In the genomic region with DNA sequence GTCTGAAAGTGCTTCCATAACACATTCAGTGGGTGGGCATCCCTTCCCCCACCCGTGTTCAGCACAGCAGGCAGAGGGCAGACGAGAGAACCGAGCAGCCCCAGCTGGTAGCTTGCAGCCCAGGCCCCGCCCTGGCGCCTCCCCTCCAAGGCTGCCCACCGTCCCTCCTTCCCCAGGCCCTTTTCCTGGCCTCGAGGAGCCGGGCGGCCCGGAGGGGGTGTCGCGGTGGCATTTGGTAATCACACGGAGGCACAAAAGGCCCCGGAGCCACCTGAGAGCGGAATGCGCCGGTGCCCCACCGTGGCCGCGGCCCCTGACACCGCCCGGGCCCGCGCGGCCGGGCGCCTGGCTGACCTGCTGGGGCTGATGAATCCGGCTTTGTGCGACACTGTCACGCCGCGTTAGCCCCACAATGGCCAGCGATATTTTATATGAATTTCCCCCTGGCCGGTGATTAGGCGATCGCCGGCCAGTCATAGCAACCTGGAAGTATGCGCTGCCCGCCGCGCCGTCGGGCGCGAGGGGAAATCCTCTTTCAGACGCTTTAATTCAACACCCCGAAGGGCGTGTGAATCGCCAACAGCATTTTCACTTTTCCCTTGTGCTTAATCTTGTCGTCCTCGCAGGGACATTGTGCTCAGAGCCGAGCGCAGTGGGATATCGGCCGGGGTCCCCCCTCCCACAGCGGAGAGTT, we compare ENCODE assay signal across 7 mouse cellular contexts. TPM values are rescaled to one million over a fixed set of nuclear protein-coding genes. Genes with fewer than 3 reads are reported as not detected.
A peak's percentile ranks its signal among the peaks of the same experiment; 100 is the strongest.
DNase-seq lines count a peak whose midpoint lies in the region; ATAC-seq and TF ChIP-seq lines count a peak whose summit lies in the region.

No protein-coding gene starts in this region.

- peak overlapping the region; percentile 77 for H3K4me3 ChIP-seq in E14TG2a.4 (replicated peaks; ENCODE audit: low read length)
- peak overlapping the region; percentile 50 to 65 for H3K4me3 ChIP-seq in ES-E14 (ENCODE audit: insufficient read depth in 1 of 2, low read depth in 1 of 2, low read length in 2 of 2, poor library complexity in 1 of 2, severe bottlenecking in 1 of 2)
- H3K4me3 ChIP-seq in embryonic fibroblast, embryonic 13.5 days (ENCODE audit: insufficient read depth, low read length): peak overlapping the region; percentile 19
- H3K4me3 ChIP-seq in hindbrain, postnatal 0 days (ENCODE audit: low read length): peak overlapping the region; percentile 46
- H3K4me3 ChIP-seq in limb, embryonic 15.5 days: peak overlapping the region; percentile 55
- peak overlapping the region; percentile 55 for H3K4me3 ChIP-seq in midbrain, embryonic 16.5 days (ENCODE audit: low read depth, low read length)

- H3K27me3 ChIP-seq in E14TG2a.4 (ENCODE audit: insufficient read depth, low read length): peaks cover 77% of the 10 kb centered on the region
- no peaks in the 10 kb centered on the region for H3K27me3 ChIP-seq in hindbrain, postnatal 0 days (ENCODE audit: insufficient read depth, low read length)
- H3K27me3 ChIP-seq in limb, embryonic 15.5 days: peaks cover 49% of the 10 kb centered on the region
- H3K27me3 ChIP-seq in midbrain, embryonic 16.5 days (ENCODE audit: control insufficient read depth, insufficient read depth, low read depth, low read length): peaks cover 11% of the 10 kb centered on the region

- under 1% methylated on average over 56 of the region's 56 CpGs for WGBS in hindbrain, postnatal 0 days
- WGBS in limb, embryonic 15.5 days: 1% methylated on average over 55 of the region's 56 CpGs
- 0% methylated on average over 56 of the region's 56 CpGs for WGBS in midbrain, embryonic 16.5 days

- peak; percentile 93 for ATAC-seq in hindbrain, postnatal 0 days
- peak; percentile 70; the same call in 1 of the 2 replicates for ATAC-seq in limb, embryonic 15.5 days (ENCODE audit: insufficient number of reproducible peaks, low FRiP score, low TSS enrichment, low read depth)
- ATAC-seq in midbrain, embryonic 16.5 days: peak; percentile 94
- ATAC-seq in inflammation-experienced regulatory T-cells, adult 6 months: no peak

- no peak overlapping the region for H3K27ac ChIP-seq in ES-E14 (ENCODE audit: insufficient read depth, low read depth, low read length, poor library complexity, severe bottlenecking)
- H3K27ac ChIP-seq in embryonic fibroblast, embryonic 13.5 days (ENCODE audit: insufficient read depth, low read length): no peak overlapping the region
- peak overlapping the region; percentile 36; the same call in 1 of the 2 replicates for H3K27ac ChIP-seq in hindbrain, postnatal 0 days
- no peak overlapping the region for H3K27ac ChIP-seq in limb, embryonic 15.5 days
- H3K27ac ChIP-seq in midbrain, embryonic 16.5 days (ENCODE audit: low read length): peak overlapping the region; percentile 28; the same call in 1 of the 2 replicates

- peak overlapping the region; percentile 46 for H3K9ac ChIP-seq in ES-E14 (ENCODE audit: insufficient read depth, low read depth, low read length, poor library complexity, severe bottlenecking)
- peak overlapping the region; percentile 64 for H3K9ac ChIP-seq in hindbrain, postnatal 0 days (replicated peaks; ENCODE audit: low read length)
- H3K9ac ChIP-seq in limb, embryonic 15.5 days: peak overlapping the region; percentile 50
- peak overlapping the region; percentile 84 for H3K9ac ChIP-seq in midbrain, embryonic 16.5 days (ENCODE audit: low read depth, low read length)

- no peak for TF ChIP-seq CTCF in E14TG2a.4 (conservative IDR thresholded peaks at IDR 0.05; ENCODE audit: low read length)
- no peak; the same call in 1 of the 2 replicates for TF ChIP-seq CTCF in embryonic fibroblast, embryonic 13.5 days (IDR thresholded peaks at IDR 0.05; ENCODE audit: borderline replicate concordance, insufficient read depth, low read length)
- peak; percentile 62 for TF ChIP-seq CTCF in hindbrain, postnatal 0 days (IDR thresholded peaks at IDR 0.05; ENCODE audit: low read depth)

- H3K4me1 ChIP-seq in E14TG2a.4 (replicated peaks; ENCODE audit: low read depth, low read length) (peaks cover 34% of the 10 kb centered on the region), ES-E14 (ENCODE audit: control insufficient read depth in 2 of 2, insufficient read depth in 2 of 2, low read length in 2 of 2, poor library complexity in 1 of 2) (peaks cover 0 to 12% of the 10 kb centered on the region in 2 experiments; a peak in 2 of 4 replicates)
- no peaks in the 10 kb centered on the region for H3K4me1 ChIP-seq in embryonic fibroblast, embryonic 13.5 days (ENCODE audit: control insufficient read depth, insufficient read depth, low read length)
- peaks cover 14% of the 10 kb centered on the region; the same call in 1 of the 2 replicates for H3K4me1 ChIP-seq in hindbrain, postnatal 0 days (ENCODE audit: insufficient read depth, low read length)
- H3K4me1 ChIP-seq in limb, embryonic 15.5 days: peaks cover 16% of the 10 kb centered on the region
- H3K4me1 ChIP-seq in midbrain, embryonic 16.5 days (ENCODE audit: control insufficient read depth, insufficient read depth, low read length): 0 out of 2 replicates have a peak, but pooled peaks cover 3% of the 10 kb centered on the region

- H3K36me3 ChIP-seq in E14TG2a.4 (ENCODE audit: insufficient read depth, low read length): no peaks in the 10 kb centered on the region
- no peaks in the 10 kb centered on the region for H3K36me3 ChIP-seq in ES-E14 (ENCODE audit: control insufficient read depth, insufficient read depth, low read length, poor library complexity, severe bottlenecking)
- H3K36me3 ChIP-seq in hindbrain, postnatal 0 days (ENCODE audit: insufficient read depth, low read length): no peaks in the 10 kb centered on the region
- no peaks in the 10 kb centered on the region for H3K36me3 ChIP-seq in limb, embryonic 15.5 days
- H3K36me3 ChIP-seq in midbrain, embryonic 16.5 days (ENCODE audit: control insufficient read depth, insufficient read depth, low read length): no peaks in the 10 kb centered on the region

- TF ChIP-seq POLR2A in embryonic fibroblast, embryonic 13.5 days (IDR thresholded peaks at IDR 0.05; ENCODE audit: low read depth, low read length): no peak

- in situ Hi-C loops in ES-E14 (cut with MboI; ENCODE audit: low sequenced_read_pairs in 2 of 2, unreplicated experiment in 2 of 2): no loop called here

- H3K9me3 ChIP-seq in E14TG2a.4 (ENCODE audit: low read length) (peaks cover 4% of the 10 kb centered on the region), ES-E14 (ENCODE audit: control insufficient read depth, insufficient read depth, low read depth, low read length) (no peaks in the 10 kb centered on the region)
- no peaks in the 10 kb centered on the region for H3K9me3 ChIP-seq in hindbrain, postnatal 0 days (ENCODE audit: low read length)
- H3K9me3 ChIP-seq in limb, embryonic 15.5 days: no peaks in the 10 kb centered on the region
- no peaks in the 10 kb centered on the region; the same call in 1 of the 2 replicates for H3K9me3 ChIP-seq in midbrain, embryonic 16.5 days (replicated peaks; ENCODE audit: control insufficient read depth, low read length, poor library complexity, severe bottlenecking)

- DNase-seq in ES-E14 (ENCODE audit: low read depth, low spot score): no peak
- peak; percentile 80 for DNase-seq in hindbrain, postnatal 0 days (ENCODE audit: low spot score)

- peak overlapping the region; percentile 74 for H3K4me2 ChIP-seq in hindbrain, postnatal 0 days (ENCODE audit: low read depth, low read length)
- H3K4me2 ChIP-seq in limb, embryonic 15.5 days: peak overlapping the region; percentile 92
- H3K4me2 ChIP-seq in midbrain, embryonic 16.5 days (ENCODE audit: low read length): peak overlapping the region; percentile 80

RNA-seq across cellular contexts. Expression of a gene that starts 26.5 kb away (rescaled TPM):
- total RNA-seq in ES-E14 (2012; rRNA removed): 0.85 and 1.8 TPM in 2 replicates
- not detected in 2 replicates for polyA plus RNA-seq in embryonic fibroblast, embryonic 13.5 days (2011; ENCODE audit: insufficient read length, low read depth, missing spikeins)
- total RNA-seq in hindbrain, postnatal 0 days (2014; rRNA removed): 0.61 and 0.68 TPM in 2 replicates
- polyA plus RNA-seq in hindbrain, postnatal 0 days (2015; fragmentation: Nextera tagmentation; extraction: Ambion mirVana): 0.31 and 0.44 TPM in 2 replicates
- polyA plus RNA-seq in limb, embryonic 15.5 days (2015; fragmentation: Nextera tagmentation; extraction: Ambion mirVana): 3.8 and 3.9 TPM in 2 replicates
- 0.21 and 0.26 TPM in 2 replicates for polyA plus RNA-seq in midbrain, embryonic 16.5 days (2015; fragmentation: Nextera tagmentation; extraction: Ambion mirVana)
- under 1 TPM in 1 of 3 experiments, not detected in 2; 0.24 TPM for polyA plus RNA-seq in inflammation-experienced regulatory T-cells, adult 6 months (2017; shearing (Covaris generic))

RNA-seq across cellular contexts. Expression of a gene that starts 35.9 kb away (rescaled TPM):
- total RNA-seq in ES-E14 (2012; rRNA removed): 277 and 347 TPM in 2 replicates
- polyA plus RNA-seq in embryonic fibroblast, embryonic 13.5 days (2011; ENCODE audit: insufficient read length, low read depth, missing spikeins): 412 and 414 TPM in 2 replicates
- total RNA-seq in hindbrain, postnatal 0 days (2014; rRNA removed): 352 and 363 TPM in 2 replicates
- 609 and 632 TPM in 2 replicates for polyA plus RNA-seq in hindbrain, postnatal 0 days (2015; fragmentation: Nextera tagmentation; extraction: Ambion mirVana)
- 761 and 780 TPM in 2 replicates for polyA plus RNA-seq in limb, embryonic 15.5 days (2015; fragmentation: Nextera tagmentation; extraction: Ambion mirVana)
- 644 and 651 TPM in 2 replicates for polyA plus RNA-seq in midbrain, embryonic 16.5 days (2015; fragmentation: Nextera tagmentation; extraction: Ambion mirVana)
- 100 to 1,000 TPM; 339 to 371 (median 345) TPM for polyA plus RNA-seq in inflammation-experienced regulatory T-cells, adult 6 months (2017; shearing (Covaris generic))

RNA-seq across cellular contexts. Expression of a gene that starts 42.7 kb away (rescaled TPM):
- 3.0 and 5.8 TPM in 2 replicates for total RNA-seq in ES-E14 (2012; rRNA removed)
- polyA plus RNA-seq in embryonic fibroblast, embryonic 13.5 days (2011; ENCODE audit: insufficient read length, low read depth, missing spikeins): 7.5 and 7.6 TPM in 2 replicates
- 2.8 and 4.5 TPM in 2 replicates for total RNA-seq in hindbrain, postnatal 0 days (2014; rRNA removed)
- 2.1 and 2.3 TPM in 2 replicates for polyA plus RNA-seq in hindbrain, postnatal 0 days (2015; fragmentation: Nextera tagmentation; extraction: Ambion mirVana)
- polyA plus RNA-seq in limb, embryonic 15.5 days (2015; fragmentation: Nextera tagmentation; extraction: Ambion mirVana): 12.1 and 14.0 TPM in 2 replicates
- 3.0 and 3.6 TPM in 2 replicates for polyA plus RNA-seq in midbrain, embryonic 16.5 days (2015; fragmentation: Nextera tagmentation; extraction: Ambion mirVana)
- polyA plus RNA-seq in inflammation-experienced regulatory T-cells, adult 6 months (2017; shearing (Covaris generic)): not detected

RNA-seq across cellular contexts. Expression of a gene that starts 55.9 kb away (rescaled TPM):
- total RNA-seq in ES-E14 (2012; rRNA removed): 14.4 and 15.5 TPM in 2 replicates
- polyA plus RNA-seq in embryonic fibroblast, embryonic 13.5 days (2011; ENCODE audit: insufficient read length, low read depth, missing spikeins): 7.2 and 7.7 TPM in 2 replicates
- 4.3 and 4.7 TPM in 2 replicates for total RNA-seq in hindbrain, postnatal 0 days (2014; rRNA removed)
- 24.8 and 29.2 TPM in 2 replicates for polyA plus RNA-seq in hindbrain, postnatal 0 days (2015; fragmentation: Nextera tagmentation; extraction: Ambion mirVana)
- 25.2 and 29.5 TPM in 2 replicates for polyA plus RNA-seq in limb, embryonic 15.5 days (2015; fragmentation: Nextera tagmentation; extraction: Ambion mirVana)
- polyA plus RNA-seq in midbrain, embryonic 16.5 days (2015; fragmentation: Nextera tagmentation; extraction: Ambion mirVana): 25.0 and 25.2 TPM in 2 replicates
- polyA plus RNA-seq in inflammation-experienced regulatory T-cells, adult 6 months (2017; shearing (Covaris generic)): 10 to 100 TPM; 19.6 to 22.1 (median 19.8) TPM

Comparison
In these comparisons a context has a peak if more than half of its experiments do, and no peak if none do; other contexts are left out.
1. H3K4me3 ChIP-seq: peak in every context shown above with its lines; median percentile 77 in E14TG2a.4; 58 in ES-E14; 55 in limb, embryonic 15.5 days; 55 in midbrain, embryonic 16.5 days; 46 in hindbrain, postnatal 0 days; 19 in embryonic fibroblast, embryonic 13.5 days.
2. H3K27ac ChIP-seq: peak in hindbrain, postnatal 0 days (single experiment) and midbrain, embryonic 16.5 days (single experiment); none in ES-E14 (single experiment), embryonic fibroblast, embryonic 13.5 days (single experiment) and limb, embryonic 15.5 days (single experiment).
3. Peak in every context shown above with its lines, with median percentiles within 50 percentile points of each other: H3K9ac ChIP-seq and H3K4me2 ChIP-seq.